Mouse (Mus musculus) liver, postnatal 0 days (tissue): ENCODE measurements around the gene Tmem169. TPM values are rescaled to one million over a fixed set of nuclear protein-coding genes. Genes with fewer than 3 reads are reported as not detected.
"Not testable (repeated sequence)": the region's sequence is repeated elsewhere in the genome, so short reads cannot be mapped to it uniquely, and the experiment has no call there.

Experiments used
- ATAC-seq: fragments of 200-750 bp; cut with Nextera tagmentation; 2 replicates; pipeline ENCODE4 v1.8.0; 2017; ENCODE audit warnings: mild to moderate bottlenecking, moderate library complexity
- DNase-seq: peaks from one replicate; pipeline ENCODE4 v3.0.0-alpha.2; 2016
- H3K27ac ChIP-seq: fragments of 300-500 bp; sonication (generic); 2 replicates; pipeline ENCODE4 v1.5.1; 2014; ENCODE audit warnings: antibody characterized with exemption, moderate library complexity, mild to moderate bottlenecking, low read depth
- H3K27me3 ChIP-seq: fragments of 300-500 bp; sonication (generic); 2 replicates; pipeline ENCODE4 v1.6.1; 2014; ENCODE audit warnings: low read length, control low read depth, mixed read lengths; ENCODE audit not compliant: insufficient read depth
- H3K36me3 ChIP-seq: fragments of 300-500 bp; sonication (generic); replicated peaks from 2 replicates; pipeline ENCODE4 v1.6.1; 2014; ENCODE audit warnings: mild to moderate bottlenecking, control low read depth, low read length, moderate library complexity, mixed read lengths; ENCODE audit not compliant: insufficient read depth
- H3K4me1 ChIP-seq: fragments of 300-500 bp; sonication (generic); 2 replicates; pipeline ENCODE4 v1.6.1; 2014; ENCODE audit warnings: antibody characterized with exemption, mild to moderate bottlenecking, control low read depth; ENCODE audit not compliant: insufficient read depth
- H3K4me2 ChIP-seq: fragments of 300-500 bp; sonication (generic); 2 replicates; pipeline ENCODE4 v1.6.1; 2014; ENCODE audit warnings: low read depth, mild to moderate bottlenecking, low read length, moderate library complexity, mixed read lengths
- H3K4me3 ChIP-seq: fragments of 300-500 bp; sonication (generic); 2 replicates; pipeline ENCODE4 v1.5.1; 2014; ENCODE audit warnings: low read depth, low read length
- H3K9ac ChIP-seq: fragments of 300-500 bp; sonication (generic); replicated peaks from 2 replicates; pipeline ENCODE4 v1.6.1; 2014; ENCODE audit warnings: mild to moderate bottlenecking, moderate library complexity
- H3K9me3 ChIP-seq: fragments of 300-500 bp; sonication (generic); 2 replicates; pipeline ENCODE4 v1.6.1; 2016; ENCODE audit warnings: mild to moderate bottlenecking, control low read depth, low read length, mixed read lengths
- CTCF ChIP-seq: sonication (generic); IDR thresholded peaks from 2 replicates; pipeline ENCODE4 v1.5.1; 2016; ENCODE audit warnings: antibody characterized with exemption, low read depth
- EP300 ChIP-seq: IDR thresholded peaks from 2 replicates; pipeline ENCODE4 v1.6.1; 2016; ENCODE audit warnings: antibody characterized with exemption, low read depth, mild to moderate bottlenecking
- WGBS: fragments of 180-500 bp; shearing (Covaris S2); extraction: QIAGEN DNeasy Blood & Tissue Kit; methylation state at CpG from one replicate; pipeline ENCODE4 v1.1.7; 2014; ENCODE audit not compliant: insufficient replicate concordance; 5-methylcytosine and 5-hydroxymethylcytosine counted together
- polyA plus RNA-seq: library from polyadenylated mRNA; unstranded; fragments of >200 nt; fragmentation: Nextera tagmentation; extraction: Ambion mirVana; gene quantifications from 2 replicates; pipeline ENCODE4 v1.2.1, GENCODE M21; 2015

The Tmem169 gene
- polyA plus RNA-seq, 1 experiment from 2014 or later: 0.29 TPM

DNA sequence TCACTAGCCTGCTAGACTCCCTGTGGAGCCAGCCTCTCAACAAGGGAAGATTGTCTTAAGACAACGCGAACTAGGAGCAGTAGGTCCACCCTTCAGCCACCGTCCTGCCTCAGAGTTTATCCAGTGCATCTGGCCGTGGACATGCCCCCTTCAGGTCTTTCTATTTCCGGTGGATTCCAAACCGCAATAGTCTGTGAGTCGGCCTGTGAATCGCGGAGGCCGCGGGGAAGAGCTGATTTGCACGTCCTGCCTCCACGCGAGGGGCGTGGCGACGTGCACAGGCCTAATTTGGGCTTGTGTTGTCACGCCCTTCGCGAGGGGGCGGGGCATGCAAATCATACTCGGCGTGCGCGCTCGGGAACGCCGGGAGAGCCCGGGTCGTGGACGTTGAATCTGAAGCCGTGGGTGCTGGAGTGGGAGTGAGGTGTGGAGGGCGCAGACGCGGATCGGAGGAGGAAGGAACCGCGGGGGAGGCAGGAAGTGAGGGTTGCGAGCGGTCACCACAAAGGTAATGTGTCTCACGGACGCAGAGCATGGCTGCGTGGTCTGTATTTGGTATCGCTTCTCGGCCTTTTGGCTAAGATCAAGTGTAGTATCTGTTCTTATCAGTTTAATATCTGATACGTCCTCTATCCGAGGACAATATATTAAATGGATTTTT lies 40.4 kb upstream of the Tmem169 start:
- Histone ChIP-seq H3K4me2 (peak overlapping the region; percentile 74), H3K4me3 (peak overlapping the region; percentile 51), H3K27ac (peak overlapping the region; percentile 99), H3K9ac (peak overlapping the region; percentile 93), H3K4me1 (0 out of 2 replicates have a peak, but pooled peaks cover 3% of the 10 kb centered on the region), H3K36me3 (no peaks in the 10 kb centered on the region), H3K27me3 (no peaks in the 10 kb centered on the region), H3K9me3 (no peaks in the 10 kb centered on the region)
- WGBS: under 1% methylated on average over 47 of the region's 47 CpGs
- ATAC-seq: peak; percentile 93
- DNase-seq: peak; percentile 98
- TF ChIP-seq CTCF (peak; percentile 21; the same call in 1 of the 2 replicates), EP300 (peak; percentile 63; the same call in 1 of the 2 replicates)

DNA sequence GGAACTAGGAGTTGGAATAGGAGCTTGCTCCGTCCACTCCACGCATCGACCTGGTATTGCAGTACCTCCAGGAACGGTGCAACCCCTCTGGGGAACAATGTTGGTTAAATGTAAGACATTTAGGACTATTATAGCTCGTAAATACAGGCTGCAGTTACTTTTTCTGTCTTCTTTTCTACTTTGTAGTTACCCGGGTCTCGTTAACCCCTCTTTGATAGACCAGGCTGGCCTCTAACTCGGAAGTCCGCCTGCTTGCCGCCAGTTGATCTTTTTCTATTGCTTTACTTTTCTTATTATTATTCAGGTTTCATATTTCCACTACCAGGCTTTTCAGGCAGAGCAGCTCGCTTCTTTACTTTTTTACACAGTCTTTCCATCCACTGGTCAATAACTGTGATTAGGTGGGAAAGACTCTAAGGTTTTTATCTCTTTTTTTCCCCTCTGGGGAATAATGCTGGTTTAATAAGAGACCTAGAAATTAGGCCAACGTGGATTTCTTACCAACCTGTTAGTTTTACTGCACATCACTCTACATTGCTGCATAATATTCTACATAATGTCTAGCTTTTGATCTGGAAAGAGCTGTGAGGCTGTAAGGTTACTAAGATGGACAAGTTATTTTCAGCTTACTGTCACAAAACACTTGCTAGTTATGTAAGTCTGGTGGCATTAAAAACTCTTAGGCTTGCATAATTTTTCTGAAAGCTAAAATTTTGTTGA lies 39.7 kb upstream of the Tmem169 start:
- no peaks in the 10 kb centered on the region for H3K9me3 ChIP-seq
- H3K36me3 ChIP-seq: no peaks in the 10 kb centered on the region
- DNase-seq (peak; percentile 37), ATAC-seq (peak; percentile 84)
- peak overlapping the region; percentile 74 for H3K4me2 ChIP-seq
- no peaks in the 10 kb centered on the region for H3K27me3 ChIP-seq
- peak overlapping the region; percentile 93 for H3K9ac ChIP-seq
- under 1% methylated on average over 12 of the region's 12 CpGs for WGBS
- 0 out of 2 replicates have a peak, but pooled peaks cover 3% of the 10 kb centered on the region for H3K4me1 ChIP-seq
- 0 out of 2 replicates have a peak overlapping the region, but pooled peaks have one; percentile 12 for H3K4me3 ChIP-seq
- TF ChIP-seq CTCF: no peak
- peak; percentile 5; the same call in 1 of the 2 replicates for TF ChIP-seq EP300
- peak overlapping the region; percentile 99 for H3K27ac ChIP-seq

DNA sequence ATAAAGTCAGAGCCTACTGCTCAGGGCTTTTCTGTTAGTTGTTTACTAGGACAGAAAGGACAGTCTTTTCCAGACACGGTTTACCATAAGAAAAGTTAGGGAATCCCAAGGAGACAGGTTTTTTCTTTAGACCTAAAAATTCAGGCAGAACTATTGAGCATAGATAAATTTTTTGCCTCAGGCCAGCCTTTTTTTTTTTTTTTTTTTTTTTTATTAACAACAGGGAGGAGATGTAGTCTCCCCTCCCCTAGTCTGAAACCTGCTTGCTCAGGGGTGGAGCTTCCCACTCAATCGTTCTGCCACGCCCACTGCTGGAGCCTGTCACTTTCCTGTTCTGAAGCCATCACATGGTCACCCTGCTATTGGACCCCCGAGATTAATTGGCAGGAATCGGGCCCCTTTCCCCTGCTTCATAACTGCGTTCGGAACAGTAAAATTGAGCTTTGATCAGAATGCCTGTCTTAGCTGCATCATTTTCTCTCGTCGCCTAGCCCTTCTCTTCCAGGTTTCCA lies 35.9 kb upstream of the Tmem169 start:
- not testable (repeated sequence) for H3K4me1 ChIP-seq, H3K4me2 ChIP-seq, H3K27ac ChIP-seq, ATAC-seq, H3K4me3 ChIP-seq, H3K36me3 ChIP-seq, H3K27me3 ChIP-seq, H3K9me3 ChIP-seq, H3K9ac ChIP-seq, DNase-seq
- 57% methylated on average over 9 of the region's 9 CpGs for whole genome bisulfite sequencing

DNA sequence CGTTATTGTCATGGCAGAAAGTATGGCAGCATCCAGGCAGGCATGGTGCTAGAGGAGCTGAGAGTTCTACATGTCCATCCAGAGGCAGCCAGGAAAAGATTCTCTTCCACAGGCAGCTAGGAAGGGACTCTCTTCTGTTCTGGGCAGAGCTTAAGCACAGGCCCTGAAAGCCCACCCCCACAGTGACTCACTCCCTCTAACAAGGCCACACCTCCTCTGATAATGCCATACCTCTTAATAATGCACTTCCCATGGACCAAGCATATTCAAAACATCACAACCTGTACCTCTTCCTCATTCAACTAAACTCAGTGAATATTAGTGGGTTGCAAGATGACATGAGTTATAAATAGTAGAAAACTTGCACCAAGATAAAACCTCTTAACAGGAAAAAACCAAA lies 32.4 kb upstream of the Tmem169 start:
- DNase-seq: no peak
- 72% methylated on average over 1 of the region's 1 CpGs for WGBS
- no peak for ATAC-seq

DNA sequence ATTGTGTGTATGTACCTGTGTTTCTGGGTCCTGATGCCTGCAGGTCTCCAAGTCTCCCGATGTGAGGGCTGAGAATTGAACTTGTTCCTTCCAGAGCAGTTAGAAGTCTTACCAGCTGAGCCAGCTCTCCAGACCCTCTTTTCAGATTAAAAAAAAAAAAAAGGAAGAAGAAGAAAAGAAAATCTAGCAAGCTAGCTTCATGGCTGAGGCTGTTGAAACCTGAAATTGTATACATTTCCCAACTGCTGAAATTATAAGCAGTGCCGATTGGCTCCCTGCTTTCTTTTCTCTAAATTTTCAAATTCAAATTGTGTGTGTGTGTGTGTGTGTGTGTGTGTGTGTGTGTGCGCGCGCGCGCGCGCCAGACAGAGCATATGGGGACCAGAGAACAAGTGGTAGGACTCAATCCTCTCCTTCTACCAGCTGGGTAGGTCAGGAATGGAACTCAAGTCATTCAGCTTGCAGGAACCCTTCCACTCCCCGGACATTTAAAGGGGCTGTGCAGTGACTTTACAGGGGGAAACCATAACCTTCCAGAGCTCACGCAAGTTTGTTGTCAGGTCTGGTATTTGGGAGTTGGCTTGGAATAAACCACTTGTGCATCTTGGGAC lies 30.2 kb upstream of the Tmem169 start:
- 37% methylated on average over 11 of the region's 11 CpGs for WGBS
- Histone ChIP-seq H3K4me2 (peak overlapping the region; percentile 86), H3K36me3 (no peaks in the 10 kb centered on the region), H3K9ac (peak overlapping the region; percentile 81; the same call in 1 of the 2 replicates), H3K9me3 (no peaks in the 10 kb centered on the region), H3K4me1 (peaks cover 22% of the 10 kb centered on the region), H3K4me3 (peak overlapping the region; percentile 47), H3K27me3 (no peaks in the 10 kb centered on the region), H3K27ac (no peak overlapping the region)
- TF ChIP-seq EP300 (no peak), CTCF (no peak)
- ATAC-seq: no peak
- no peak for DNase-seq

More for the DNA sequence above, 32.4 kb upstream of the Tmem169 start:
- H3K4me2 ChIP-seq: no peak overlapping the region
- H3K36me3 ChIP-seq: no peaks in the 10 kb centered on the region
- TF ChIP-seq EP300 (no peak), CTCF (no peak)
- no peaks in the 10 kb centered on the region for H3K9me3 ChIP-seq
- peaks cover 22% of the 10 kb centered on the region for H3K4me1 ChIP-seq
- no peak overlapping the region for H3K4me3 ChIP-seq
- no peaks in the 10 kb centered on the region for H3K27me3 ChIP-seq
- H3K27ac ChIP-seq: no peak overlapping the region
- H3K9ac ChIP-seq: no peak overlapping the region

DNA sequence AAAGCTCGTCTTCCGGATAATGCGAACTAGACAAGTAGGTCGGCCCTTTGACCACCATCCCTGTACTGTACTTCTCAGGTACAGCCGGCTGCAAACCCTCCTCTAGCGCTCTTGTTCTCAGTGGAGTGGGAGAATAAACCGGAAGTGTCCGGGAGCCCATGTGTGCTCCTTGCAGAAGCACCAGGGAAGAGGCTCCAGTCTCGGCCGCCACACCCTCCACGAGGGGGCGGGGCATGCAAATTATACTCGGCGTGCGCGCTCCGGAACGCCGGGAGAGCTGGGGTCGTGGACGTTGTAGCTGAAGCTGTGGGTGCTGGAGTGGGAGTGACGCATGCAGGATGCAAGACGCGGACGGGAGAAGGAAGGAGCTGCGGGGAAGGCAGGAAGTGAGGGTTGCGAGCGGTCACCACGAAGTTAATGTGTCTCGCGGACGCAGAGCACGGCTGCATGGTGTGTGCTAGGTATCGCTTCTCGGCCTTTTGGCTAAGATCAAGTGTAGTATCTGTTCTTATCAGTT lies 29.6 kb upstream of the Tmem169 start:
- peak overlapping the region; percentile 47 for H3K4me3 ChIP-seq
- peak; percentile 76 for ATAC-seq

More for the DNA sequence above, 29.6 kb upstream of the Tmem169 start:
- peak; percentile 33; the same call in 1 of the 2 replicates for TF ChIP-seq CTCF
- TF ChIP-seq EP300: no peak
- H3K36me3 ChIP-seq: no peaks in the 10 kb centered on the region
- H3K9me3 ChIP-seq: no peaks in the 10 kb centered on the region
- H3K27me3 ChIP-seq: no peaks in the 10 kb centered on the region
- H3K4me1 ChIP-seq: peaks cover 22% of the 10 kb centered on the region
- peak overlapping the region; percentile 94 for H3K27ac ChIP-seq
- peak; percentile 92 for DNase-seq
- H3K4me2 ChIP-seq: peak overlapping the region; percentile 86
- peak overlapping the region; percentile 81 for H3K9ac ChIP-seq
- under 1% methylated on average over 35 of the region's 35 CpGs for WGBS
